Mouse (Mus musculus) brown adipose tissue, adult 24 weeks (tissue): ENCODE results near the gene Lonp2. TPM values are rescaled to one million over a fixed set of nuclear protein-coding genes. Genes with fewer than 3 reads are reported as not detected.

ENCODE experiments used
- H3K27ac ChIP-seq: fragments of 200-500 bp; replicated peaks from 2 replicates; pipeline ENCODE4 v1.5.1; 2012; ENCODE audit warnings: low read depth, mild to moderate bottlenecking, low read length
- H3K4me1 ChIP-seq: fragments of 200-500 bp; 2 replicates; pipeline ENCODE4 v1.6.1; 2012; ENCODE audit warnings: low read length, mixed read lengths; ENCODE audit not compliant: control insufficient read depth, insufficient read depth, insufficient read length
- H3K4me3 ChIP-seq: fragments of 200-500 bp; 2 replicates; pipeline ENCODE4 v1.5.1; 2012; ENCODE audit warnings: low read depth, mild to moderate bottlenecking, low read length, moderate library complexity; ENCODE audit not compliant: insufficient read depth
- polyA plus RNA-seq: library from polyadenylated mRNA; stranded (reverse); fragments of >200 nt; gene quantifications from 2 replicates; pipeline ENCODE4 v1.2.4, GENCODE M21; 2012; ENCODE audit not compliant: missing spikeins, insufficient read depth, insufficient read length

Lonp2 gene
- polyA plus RNA-seq, 1 experiment = 121 TPM

DNA sequence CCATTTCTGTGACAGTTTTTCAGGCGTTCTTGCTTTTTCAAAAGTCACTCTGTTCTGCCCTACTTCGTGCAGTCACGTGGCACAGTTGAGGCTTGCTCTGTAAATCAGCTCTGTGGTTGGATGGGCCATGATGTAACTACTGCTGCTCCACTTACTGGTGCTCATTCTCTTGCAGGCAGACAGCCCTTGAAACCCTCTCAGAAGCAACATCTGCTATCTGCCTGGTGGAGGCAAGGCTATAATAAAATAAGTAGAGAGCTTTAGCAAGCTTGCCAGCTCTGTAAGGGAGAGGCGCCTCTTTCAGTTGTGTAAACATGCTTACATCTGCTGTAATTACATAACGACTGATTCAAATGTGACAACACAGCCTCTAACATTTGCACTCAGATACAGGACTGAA, 27.6 kb downstream of the Lonp2 start:
- H3K4me1 ChIP-seq = no peaks in the 10 kb centered on the region
- H3K27ac ChIP-seq = no peak overlapping the region
- no peak overlapping the region for H3K4me3 ChIP-seq

DNA sequence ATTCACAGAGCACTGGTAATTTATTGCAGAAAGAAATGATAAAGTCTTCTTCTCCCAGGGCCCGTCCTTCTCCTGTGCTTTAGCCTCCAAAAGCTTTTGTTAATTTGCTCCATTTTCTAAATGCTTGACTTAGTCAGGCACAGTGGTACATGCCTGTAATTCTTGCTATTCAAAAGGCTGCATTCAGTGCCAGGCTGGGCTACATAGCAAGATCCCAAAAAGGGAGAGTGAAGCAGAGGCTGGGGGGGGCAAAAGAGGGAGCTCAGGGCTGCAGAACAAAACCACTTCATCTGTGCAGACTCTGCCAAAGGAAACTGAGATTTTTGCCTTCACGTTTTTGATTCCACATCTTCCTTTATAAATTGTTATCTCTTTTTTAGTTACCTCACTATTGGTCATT, 28.7 kb downstream of the Lonp2 start:
- Histone ChIP-seq H3K4me1 (no peaks in the 10 kb centered on the region), H3K27ac (no peak overlapping the region), H3K4me3 (no peak overlapping the region)

GRCm38 (mm10) chr8:86654578-86654977, 30.7 kb downstream of the Lonp2 start:
- H3K4me1 ChIP-seq = no peaks in the 10 kb centered on the region
- no peak overlapping the region for H3K4me3 ChIP-seq
- H3K27ac ChIP-seq = no peak overlapping the region

- H3K4me1 ChIP-seq = no peaks in the 10 kb centered on the region
- H3K27ac ChIP-seq = no peak overlapping the region
- H3K4me3 ChIP-seq = no peak overlapping the region
Measured at GRCm38 (mm10) chr8:86668750-86669149, 44.9 kb downstream of the Lonp2 start.

- Histone ChIP-seq H3K27ac (no peak overlapping the region), H3K4me3 (no peak overlapping the region), H3K4me1 (no peaks in the 10 kb centered on the region)
Measured at GRCm38 (mm10) chr8:86669259-86669658, 45.4 kb downstream of the Lonp2 start.

- no peaks in the 10 kb centered on the region for H3K4me1 ChIP-seq
Measured at GRCm38 (mm10) chr8:86686629-86687028, 62.8 kb downstream of the Lonp2 start.

DNA sequence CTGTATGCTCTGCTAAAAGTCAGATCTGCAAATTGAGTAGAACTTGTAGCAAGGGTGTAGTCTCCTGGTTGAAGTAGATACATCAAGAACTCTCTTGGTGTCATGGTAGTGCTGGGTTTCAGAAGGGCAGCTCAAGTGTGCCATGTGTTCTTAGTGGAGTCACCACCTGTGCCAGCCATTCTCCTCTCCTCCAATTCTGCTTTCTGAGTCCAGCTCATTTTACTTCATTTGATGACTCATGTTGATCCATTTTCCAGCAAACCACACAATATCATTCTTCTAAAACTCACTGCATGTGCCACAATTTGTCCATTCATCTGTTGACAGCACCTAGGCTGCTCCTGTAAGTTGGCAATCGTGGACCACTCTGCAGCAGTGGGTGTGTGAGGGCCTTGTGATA, 68.3 kb downstream of the Lonp2 start:
- H3K4me1 ChIP-seq = no peaks in the 10 kb centered on the region
- no peak overlapping the region for H3K4me3 ChIP-seq
- H3K27ac ChIP-seq = no peak overlapping the region

More at GRCm38 (mm10) chr8:86686629-86687028, 62.8 kb downstream of the Lonp2 start:
- Histone ChIP-seq H3K27ac (no peak overlapping the region), H3K4me3 (no peak overlapping the region)

DNA sequence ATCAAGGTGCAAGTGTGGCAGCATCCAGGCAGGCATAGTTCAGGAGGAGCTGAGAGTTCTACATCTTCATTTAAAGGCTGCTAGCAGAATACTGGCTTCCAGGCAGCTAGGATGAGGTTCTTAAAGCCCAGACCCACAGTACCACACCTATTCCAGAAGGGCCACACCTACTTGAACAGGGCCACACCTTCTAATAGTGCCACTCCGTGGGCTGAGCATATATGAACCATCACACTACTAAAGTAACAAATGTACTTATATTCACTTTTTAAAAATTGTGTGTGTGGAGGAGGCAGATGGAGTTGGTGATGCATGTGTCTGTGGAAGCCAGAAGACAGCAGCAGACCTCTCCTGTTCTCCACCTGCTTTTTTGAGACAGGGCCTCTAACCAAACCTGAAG, 70.2 kb downstream of the Lonp2 start:
- Histone ChIP-seq H3K4me1 (no peaks in the 10 kb centered on the region), H3K27ac (no peak overlapping the region)

DNA sequence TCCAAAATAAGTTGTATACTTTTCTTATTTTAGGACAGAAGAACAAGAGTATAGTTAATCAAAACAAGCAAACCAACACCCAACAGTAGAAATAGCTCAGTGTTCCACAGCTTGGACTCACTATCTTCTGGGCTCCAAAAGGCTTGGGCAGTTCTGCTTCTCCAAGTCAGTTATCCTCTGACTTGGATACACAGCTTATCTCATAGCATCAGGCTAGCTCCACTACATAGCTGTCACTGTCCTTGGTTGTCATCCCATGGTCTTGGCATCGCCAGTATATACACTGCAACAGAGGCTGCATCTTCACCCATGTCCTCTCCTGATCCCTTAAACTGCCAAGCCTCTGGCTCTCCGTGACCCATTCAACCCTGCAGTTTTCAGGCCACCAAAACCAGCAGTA, 71.9 kb downstream of the Lonp2 start:
- no peak overlapping the region for H3K4me3 ChIP-seq
- H3K4me1 ChIP-seq = no peaks in the 10 kb centered on the region
- H3K27ac ChIP-seq = no peak overlapping the region

More for the DNA sequence above, 70.2 kb downstream of the Lonp2 start:
- H3K4me3 ChIP-seq = no peak overlapping the region

DNA sequence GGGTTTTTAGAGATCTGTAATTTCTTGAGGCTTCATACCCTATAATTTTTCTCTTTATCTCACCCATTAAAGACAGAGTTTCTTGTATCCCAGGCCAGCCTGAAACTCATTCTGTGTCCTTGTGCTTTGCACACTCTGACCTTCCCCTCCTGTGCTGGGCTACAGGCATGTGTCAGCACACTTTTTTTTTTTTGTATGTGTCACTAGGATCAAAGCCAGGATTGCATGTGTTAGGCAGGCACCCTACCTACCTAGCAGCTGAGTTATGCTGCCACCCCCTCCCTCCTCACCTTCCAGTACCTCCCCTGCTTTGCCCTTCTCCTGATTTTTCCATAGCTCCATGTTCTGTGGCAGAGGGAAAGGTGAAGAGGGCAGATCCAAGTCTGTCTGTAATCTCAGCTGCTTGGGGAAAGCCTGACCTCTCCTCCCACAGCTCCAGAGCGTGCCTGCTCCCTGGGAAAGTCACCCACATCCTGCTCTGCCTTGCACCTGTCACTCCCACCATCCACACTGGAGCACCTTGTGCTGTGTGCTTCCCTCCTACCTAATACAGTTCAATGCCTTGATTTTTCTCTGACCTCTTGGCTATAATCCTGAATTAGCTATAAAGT, 75.1 kb downstream of the Lonp2 start:
- no peaks in the 10 kb centered on the region for H3K4me1 ChIP-seq
- H3K4me3 ChIP-seq = no peak overlapping the region
- H3K27ac ChIP-seq = no peak overlapping the region

DNA sequence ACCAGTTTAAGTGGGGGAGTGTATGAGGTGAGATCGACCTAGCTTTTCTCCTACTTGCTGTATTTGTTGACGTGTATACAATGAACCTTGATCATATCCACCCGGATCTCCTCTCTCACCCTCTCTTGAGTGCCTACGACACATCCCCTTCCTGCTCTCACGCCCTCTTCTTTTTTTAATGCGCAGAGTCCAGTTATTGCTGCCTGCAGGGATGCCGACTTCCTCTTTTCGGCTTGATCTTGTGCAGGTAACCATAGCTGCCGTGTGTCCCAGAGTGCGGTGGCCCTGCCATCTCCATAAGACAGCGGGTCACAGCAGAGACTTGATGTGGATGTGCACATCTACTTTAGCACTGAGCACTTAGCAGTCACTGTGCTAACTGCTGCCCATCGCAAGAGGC, 75.6 kb downstream of the Lonp2 start:
- H3K27ac ChIP-seq = no peak overlapping the region
- H3K4me3 ChIP-seq = no peak overlapping the region
- H3K4me1 ChIP-seq = no peaks in the 10 kb centered on the region

GRCm38 (mm10) chr8:86702453-86702852, 78.6 kb downstream of the Lonp2 start:
- H3K27ac ChIP-seq = no peak overlapping the region
- H3K4me1 ChIP-seq = no peaks in the 10 kb centered on the region
- H3K4me3 ChIP-seq = no peak overlapping the region

DNA sequence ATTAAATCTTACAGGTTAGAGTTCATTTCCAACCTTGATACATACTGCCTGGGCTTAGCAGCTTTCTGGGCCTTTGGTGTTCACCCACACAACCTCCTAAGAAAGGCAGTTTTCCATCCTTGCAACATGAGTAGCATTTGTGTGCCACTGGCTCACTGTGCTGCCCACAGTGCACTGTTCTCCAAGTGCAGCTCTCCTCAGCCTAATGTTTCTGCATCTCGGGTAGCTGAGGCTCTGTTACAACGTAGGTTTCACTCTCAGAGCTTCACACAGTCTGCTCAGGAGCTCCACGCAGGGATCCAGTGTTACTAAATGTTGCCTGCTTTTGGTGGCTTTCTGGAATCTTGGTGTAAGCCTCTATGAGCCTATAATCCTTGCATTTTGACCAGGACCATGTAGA, 81.5 kb downstream of the Lonp2 start:
- no peaks in the 10 kb centered on the region for H3K4me1 ChIP-seq

DNA sequence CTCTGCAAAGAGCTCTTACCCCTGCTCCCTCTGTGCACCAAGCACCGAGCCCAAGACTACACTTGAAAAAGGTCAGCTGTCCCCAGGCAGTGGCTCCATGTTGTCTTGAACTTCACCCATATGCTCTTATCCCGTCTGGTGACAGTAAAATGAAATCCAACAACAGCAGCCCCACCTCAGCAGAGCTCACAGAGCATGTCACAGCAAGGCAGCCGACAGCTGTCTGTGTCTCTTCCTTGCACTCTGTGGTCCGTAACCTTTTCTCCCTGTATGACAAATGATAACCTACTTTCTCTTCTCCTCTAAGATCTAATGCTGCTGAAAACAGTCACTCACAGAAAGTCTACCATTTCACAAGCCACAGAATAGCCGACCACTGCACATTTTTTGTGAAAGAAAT, 82.9 kb downstream of the Lonp2 start:
- no peak overlapping the region for H3K4me3 ChIP-seq
- no peaks in the 10 kb centered on the region for H3K4me1 ChIP-seq
- H3K27ac ChIP-seq = no peak overlapping the region

More for the DNA sequence above, 81.5 kb downstream of the Lonp2 start:
- Histone ChIP-seq H3K27ac (no peak overlapping the region), H3K4me3 (no peak overlapping the region)

- no peaks in the 10 kb centered on the region for H3K4me1 ChIP-seq
- no peak overlapping the region for H3K27ac ChIP-seq
- H3K4me3 ChIP-seq = no peak overlapping the region
Measured at GRCm38 (mm10) chr8:86707873-86708272, 84.0 kb downstream of the Lonp2 start.

- H3K27ac ChIP-seq = no peak overlapping the region
- no peak overlapping the region for H3K4me3 ChIP-seq
- H3K4me1 ChIP-seq = no peaks in the 10 kb centered on the region
Measured at GRCm38 (mm10) chr8:86712594-86712993, 88.8 kb downstream of the Lonp2 start.
